Mouse (Mus musculus) frontal cortex, adult (tissue): ENCODE measurements at regions not wholly inside any gene's neighbourhood (a gene's known extent, or its start where the extent isn't known, plus 50 kb on each side); places are given as distances from the start of the nearest gene placed in this dataset.

Experiments used
- ATAC-seq: cut with Nextera tagmentation; 2 replicates; pipeline ENCODE4 v1.9.2; 2017; ENCODE audit warnings: mild to moderate bottlenecking, moderate library complexity, mixed read lengths; ENCODE audit not compliant: low TSS enrichment

DNA sequence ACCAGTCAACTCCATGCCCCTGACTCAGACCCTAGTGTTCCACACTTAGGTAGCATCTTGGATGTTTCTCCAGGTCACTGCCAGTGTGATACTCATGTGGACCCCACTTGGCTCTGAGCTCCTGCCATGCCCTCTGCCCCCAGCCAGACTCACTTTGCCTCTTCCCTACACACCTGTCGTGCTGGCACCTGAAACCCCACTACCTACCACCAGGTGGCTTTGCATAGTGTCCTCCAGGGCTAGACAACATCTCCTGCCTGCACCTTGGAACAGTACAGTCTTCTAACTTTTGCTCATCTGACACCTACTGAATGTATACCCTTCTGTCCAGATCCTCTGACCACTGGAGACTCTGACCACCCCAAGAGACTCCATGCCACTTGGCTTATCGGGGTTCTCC is 80.6 kb downstream of the Fam53a start:
- no peak for ATAC-seq

DNA sequence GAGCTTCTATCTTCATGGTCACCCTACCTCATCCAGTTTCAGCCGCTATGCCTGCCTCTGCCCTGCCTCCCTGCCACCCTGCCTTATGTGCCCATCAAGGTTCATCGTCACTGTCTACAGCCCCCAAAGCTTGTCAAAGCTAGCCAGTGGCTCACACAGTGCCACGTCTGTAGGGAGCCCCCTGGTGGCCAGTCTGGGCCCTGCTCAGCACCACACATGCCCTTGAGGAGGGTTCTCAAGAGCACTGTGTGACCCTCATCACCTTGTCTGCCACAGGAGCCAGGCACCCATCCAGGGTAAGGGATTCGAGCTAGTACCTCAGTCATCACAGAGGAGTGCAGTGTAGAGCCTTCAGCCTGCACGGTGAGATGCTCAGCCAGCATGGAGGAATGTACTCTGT is 86.1 kb downstream of the Fam53a start:
- ATAC-seq, result peak; percentile 77; the same call in 1 of the 2 replicates

DNA sequence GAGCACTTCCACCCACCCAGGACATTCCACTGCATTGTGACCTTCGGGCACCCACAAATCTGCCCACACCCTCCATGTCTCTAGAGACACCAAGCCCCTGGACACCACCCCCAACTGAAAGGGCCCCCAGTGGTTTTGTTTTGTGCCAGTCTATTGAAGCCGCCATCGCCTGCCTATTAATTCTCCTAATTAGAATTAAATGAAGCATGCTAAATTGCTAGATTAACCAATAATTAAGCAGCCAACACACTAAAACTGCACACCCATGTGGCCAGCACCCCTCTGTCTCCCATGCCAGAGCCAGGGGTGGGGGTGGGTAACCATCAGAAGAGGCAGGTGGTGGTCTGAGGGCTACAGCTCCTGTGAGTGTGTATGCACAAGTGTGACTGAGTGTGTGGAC is 86.8 kb downstream of the Fam53a start:
- no peak for ATAC-seq

DNA sequence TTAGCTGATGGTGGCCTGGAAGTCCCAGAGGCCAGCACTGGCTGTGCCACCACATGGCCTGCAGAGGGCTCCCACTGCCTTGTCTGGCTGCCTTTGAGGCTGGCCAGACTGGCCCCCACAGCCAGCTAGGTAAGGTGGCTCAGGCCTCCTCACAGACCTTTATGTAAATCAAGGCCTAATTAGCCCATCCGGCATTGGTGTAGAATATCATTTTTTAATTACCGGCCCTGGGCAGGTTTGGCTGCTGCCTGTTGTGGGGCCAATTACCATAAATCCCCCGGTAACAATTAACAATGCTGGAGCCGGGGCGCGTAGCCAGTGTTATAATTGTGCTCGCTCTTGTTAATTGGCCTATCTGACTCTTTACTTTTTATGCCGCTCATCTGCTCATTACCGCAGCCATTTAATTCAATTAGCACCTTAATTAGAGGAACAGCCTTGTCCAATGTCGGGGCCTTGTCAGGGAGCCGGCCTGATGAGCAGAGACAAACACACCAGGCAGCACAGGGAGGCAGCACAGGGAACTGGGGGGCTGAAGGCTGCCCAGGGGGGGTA is 87.4 kb downstream of the Fam53a start:
- ATAC-seq, result peak; percentile 44; the same call in 1 of the 2 replicates

DNA sequence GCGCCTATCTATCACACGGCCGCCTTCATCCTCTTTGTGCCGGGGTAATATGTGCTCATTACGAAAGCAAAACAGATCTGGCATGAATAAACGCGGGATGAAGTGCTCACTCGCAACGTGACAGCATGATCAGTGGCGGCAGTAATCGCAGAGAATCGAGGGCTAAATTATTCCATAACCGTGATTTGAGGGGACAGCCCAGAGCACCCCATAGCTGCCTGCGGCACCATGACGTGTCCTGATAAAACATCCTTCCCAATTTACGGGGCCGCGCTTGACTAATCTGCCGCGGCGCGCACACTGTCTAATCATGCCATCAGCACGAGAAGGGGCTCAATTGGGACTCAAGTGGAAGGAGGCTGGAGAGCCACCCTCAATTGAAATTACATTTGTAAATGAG is 89.2 kb downstream of the Fam53a start:
- ATAC-seq, result 0 out of 2 replicates have a peak, but pooled peaks have one; percentile 13

DNA sequence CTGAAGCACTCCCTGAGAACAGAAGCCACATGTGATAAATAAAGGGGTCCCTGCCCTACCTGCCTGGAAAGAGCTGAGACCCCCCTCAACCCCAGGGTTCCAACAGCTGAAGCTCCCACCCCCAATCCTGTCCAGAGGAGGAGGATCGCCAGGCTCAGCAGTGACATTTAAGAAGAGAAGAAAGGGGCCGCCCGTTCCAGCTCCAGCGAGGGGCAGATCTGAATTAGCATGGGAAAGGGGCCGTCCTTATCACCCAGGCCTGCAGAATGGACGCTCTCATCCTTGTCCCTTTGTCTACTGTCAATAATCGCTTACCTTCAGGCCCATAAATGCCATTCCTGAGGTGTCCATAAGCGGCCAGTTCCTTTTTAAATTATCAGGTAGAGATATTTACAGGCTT is 92.0 kb downstream of the Fam53a start:
- no peak for ATAC-seq

DNA sequence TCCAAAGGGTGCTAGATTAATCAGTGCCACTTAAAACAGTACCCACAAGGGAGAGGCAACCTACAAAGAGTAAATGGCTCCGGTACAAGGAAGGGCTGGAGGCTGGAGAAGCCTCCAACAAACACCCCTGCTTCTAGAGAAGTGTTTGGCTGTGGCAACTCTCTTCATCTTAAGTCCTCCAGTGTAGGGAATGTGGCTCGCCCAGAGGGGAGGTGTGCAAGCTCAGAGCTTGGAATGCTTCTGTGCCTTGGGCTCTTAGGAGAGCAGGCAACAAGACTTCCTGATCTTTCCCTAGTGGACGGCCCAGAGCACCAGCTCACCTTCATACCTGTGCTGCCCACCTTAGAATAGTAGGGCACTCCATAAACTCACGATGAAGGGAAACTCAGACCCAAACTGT is 92.4 kb downstream of the Fam53a start:
- no peak for ATAC-seq

DNA sequence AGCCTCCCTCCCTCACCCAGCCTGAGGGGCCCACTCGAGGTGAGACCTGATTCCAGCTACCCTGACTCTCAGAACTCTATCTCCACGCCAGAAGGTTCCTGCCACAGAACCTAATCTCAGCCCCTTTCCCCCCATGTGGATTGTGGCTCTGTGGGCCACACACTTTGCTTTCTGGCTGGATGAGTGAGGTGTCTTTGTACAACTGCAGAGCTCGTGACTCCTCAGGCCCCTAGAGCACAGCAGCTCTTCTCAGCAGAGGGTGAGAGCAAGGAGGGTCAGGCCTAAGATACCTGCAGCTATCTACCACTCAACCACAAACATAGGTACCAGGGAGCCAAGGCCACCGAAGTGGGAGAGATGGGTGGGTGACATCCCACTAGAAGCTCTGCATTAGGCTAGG is 93.2 kb downstream of the Fam53a start:
- ATAC-seq, result no peak

DNA sequence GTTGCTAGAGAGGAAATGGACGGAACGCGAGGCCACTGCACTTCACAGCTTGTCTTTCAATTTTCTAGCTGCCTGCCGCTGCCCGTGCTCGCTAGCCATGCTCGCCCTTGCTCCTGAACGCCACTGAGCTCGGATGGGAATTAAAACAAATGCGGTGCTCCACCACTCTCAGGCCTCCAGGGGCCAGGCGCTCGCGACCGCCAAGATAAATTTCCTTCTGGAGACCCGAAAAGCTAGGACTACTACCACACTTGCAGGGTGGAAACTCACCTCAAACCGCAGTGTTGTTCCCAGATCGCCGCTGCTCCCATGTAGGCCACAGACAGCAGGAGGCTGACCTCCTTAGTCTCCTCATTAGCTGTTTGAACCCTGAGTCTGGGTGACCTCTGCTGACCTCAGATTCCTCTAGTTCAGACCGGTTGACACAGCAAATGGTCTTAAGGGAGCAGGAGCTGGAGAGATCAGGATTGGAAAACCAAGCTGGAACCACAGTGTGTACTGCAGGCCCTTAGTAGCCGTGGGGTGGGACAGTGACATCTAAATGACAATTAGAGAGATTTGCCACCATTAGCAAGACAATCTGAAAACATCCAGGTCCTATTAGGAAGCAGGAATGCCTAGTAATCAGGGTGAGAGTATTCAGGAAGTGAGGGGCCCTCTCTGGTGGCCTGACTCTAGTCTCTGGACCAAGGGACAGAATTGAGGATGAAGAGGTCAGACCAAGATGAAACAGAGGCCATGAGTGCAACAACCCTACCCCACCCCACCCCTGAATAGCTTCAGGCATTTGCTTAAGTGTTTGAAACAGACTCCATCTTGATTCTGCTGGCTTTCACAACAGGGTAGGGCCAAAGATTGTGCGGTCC is 94.1 kb downstream of the Fam53a start:
- no peak for ATAC-seq

DNA sequence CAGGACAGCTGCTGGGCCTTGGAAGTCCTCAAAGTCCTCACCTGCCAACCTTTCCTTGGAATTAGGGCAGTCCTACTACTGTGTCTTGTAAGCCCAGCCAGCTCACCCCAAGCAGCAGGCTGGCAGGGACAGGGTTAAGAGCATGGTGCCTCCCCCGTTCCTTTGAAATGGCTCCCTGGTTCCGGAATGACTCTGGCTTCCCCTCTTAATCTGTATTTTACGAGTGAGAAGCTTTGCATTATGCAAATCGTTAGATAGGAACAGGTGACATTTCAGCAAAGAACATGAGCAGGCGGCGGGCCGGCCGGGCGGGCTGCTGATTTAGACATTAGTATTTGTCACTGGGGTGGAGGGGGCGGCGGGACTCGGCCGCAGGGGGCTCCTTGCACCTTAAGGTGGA is 95.1 kb downstream of the Fam53a start:
- peak; percentile 44 for ATAC-seq

DNA sequence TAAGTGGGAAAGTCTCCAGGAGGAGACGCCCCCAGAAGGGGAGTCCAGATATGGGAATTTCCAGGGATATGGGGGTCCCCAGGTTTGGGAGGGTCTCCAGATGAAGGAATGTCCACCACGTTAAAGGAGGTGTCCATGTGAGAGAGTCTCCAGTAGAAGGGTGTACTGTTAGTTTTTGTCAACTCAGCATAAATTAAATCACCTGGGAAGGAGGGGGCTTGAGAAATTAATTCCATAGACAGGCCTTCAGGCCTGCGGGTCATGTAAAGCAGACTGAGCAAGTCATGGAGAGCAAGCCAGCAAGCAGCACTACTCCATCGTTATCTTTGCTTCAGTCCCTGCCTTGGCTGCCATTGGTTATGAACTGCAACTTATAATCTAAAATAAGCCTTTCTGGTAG is 96.2 kb downstream of the Fam53a start:
- ATAC-seq, result no peak

DNA sequence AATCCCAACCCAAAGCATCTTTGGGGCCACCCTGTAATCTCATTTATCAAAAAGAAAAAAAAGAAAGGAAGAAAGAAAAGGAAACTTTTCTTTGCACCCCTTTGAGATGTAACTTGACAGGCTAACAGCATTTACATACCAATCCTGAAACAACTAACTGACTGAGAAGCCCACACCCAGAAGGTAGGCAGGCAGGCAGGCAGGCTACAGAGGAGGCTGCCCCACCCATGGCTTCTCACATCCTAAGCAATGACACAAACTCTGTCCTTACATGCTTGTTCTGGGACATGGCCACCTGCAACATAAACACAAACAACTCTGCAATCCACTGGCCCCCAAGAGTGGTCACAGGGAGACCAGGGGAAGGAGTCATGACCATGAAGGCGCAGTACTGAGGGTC is 97.5 kb upstream of the Nkx1-1 start:
- ATAC-seq, result no peak

DNA sequence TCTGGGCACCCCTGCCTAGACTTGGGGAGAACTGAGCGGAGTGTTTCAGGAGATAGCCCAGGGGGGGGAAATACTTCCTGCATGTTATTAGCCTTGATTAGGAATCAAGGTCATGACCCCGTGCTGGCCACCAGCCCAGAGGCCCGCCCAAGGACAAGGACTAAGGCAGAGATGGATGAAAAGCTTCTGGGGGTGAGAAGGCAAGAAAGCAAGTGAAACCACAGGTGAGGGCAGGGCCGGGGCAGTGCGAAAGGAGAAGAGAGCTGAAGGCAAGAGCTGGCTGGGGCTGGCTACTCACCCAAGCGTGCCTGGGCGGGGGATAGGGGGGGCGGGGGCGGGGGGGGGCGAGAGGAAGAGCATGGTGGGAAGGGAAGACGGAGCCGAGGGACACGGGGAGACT is 96.0 kb upstream of the Nkx1-1 start:
- ATAC-seq, result no peak

DNA sequence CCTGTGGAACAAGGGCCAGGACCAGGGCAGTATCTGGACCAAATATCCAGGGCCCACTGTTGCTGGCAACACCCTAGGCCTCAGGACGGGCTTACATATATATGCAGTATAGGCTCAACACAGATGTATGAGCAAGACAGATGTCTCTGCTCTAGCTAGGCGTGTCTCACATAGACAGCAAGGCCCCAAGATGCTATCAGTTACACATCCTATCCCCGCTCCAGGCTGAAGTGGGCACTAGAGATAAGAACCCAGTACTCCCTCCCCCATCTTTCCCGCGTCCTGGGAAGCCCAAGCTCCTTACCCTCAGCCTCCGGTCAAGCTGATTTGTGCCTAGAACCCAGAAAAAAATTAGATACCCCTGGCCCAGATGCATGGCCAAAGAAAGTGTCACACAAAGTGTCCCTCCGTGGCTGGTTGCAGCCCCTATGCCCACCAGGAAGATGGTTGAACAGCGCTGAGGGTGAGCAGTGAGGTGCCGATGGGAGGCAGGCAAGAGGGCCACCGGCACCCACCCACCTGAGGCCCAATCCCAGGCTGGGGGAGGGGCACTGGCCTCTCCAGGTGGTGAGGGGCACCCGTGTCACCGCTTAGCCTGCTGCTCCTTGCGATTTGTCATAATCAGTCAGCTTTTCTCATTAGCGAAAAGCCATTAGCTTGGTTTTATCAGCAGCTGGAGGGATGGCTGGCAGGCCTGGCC is 95.3 kb upstream of the Nkx1-1 start:
- ATAC-seq, result no peak

DNA sequence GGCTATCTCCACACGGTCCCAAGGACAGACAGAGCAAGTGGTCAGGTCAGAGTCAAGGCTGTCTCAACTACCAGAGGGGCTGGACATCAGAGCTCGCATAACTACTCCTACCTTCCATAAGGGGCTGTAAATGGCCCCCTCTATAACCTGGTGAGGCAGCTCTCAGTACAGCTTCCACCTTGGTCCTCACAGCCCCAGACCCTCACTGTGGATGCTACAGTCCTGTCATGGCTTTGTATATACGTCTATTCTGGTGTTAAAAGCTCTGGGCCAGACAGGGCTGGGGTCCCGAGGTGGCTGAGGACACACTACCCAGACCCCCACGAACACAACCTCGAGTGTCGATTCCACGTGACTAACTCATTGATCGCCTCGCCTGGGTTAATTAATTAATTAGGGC is 94.0 kb upstream of the Nkx1-1 start:
- no peak for ATAC-seq

DNA sequence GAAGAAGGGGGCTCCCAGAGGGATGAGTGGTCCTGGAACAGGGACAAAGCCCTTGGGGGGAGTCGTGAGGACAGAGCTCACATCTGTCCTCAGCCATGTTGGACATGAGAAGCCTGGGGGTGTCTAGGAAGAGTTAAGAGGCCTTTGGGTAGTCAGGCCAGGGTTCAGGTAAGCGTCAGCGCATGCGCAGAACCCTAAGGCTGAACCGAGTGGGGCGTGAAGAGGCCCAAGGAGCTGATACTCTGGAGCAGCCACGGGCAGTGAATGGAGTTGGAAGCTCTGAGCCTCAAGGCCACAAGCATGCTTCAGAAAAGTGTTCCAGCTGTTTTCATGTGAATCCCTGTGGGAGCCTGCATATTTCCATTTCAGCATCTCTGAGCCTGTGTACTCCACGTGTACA is 93.5 kb upstream of the Nkx1-1 start:
- ATAC-seq, result no peak

DNA sequence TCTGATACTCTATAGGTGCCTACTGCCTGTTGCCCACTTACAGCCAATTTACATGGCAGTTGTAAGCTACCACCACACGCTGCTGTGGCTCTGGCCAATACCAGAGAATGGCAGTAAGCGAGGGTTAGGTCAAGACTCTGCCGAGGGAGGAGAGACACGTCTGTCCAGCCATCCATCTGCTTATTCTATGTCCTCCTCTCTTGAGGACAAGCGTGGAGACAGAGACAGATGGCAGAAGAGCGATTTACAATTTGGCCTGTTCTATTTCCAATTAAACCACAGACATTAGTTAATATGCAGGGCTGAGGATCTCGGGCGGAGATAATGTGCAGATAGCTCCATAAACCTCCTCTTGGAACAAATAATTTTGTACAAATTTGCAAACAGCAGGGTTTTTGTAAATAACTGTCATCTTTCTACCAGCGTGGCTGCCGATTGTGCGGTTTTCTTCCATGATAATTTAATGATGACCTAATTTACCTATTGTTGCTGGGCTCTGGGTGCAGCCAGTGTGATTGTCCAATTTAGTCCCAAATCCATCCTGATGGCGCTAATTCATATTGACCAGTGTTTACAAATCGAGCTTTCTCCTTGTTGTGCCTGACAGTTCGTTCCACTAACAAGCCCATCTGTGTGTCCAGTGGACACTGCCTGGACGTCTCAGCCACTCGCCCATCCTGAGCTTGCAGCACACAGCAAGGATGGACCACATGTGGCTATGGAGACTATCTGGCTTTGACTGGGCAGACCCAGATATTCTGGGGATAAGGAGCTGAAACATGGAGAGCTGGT is 88.4 kb upstream of the Nkx1-1 start:
- ATAC-seq, result no peak

DNA sequence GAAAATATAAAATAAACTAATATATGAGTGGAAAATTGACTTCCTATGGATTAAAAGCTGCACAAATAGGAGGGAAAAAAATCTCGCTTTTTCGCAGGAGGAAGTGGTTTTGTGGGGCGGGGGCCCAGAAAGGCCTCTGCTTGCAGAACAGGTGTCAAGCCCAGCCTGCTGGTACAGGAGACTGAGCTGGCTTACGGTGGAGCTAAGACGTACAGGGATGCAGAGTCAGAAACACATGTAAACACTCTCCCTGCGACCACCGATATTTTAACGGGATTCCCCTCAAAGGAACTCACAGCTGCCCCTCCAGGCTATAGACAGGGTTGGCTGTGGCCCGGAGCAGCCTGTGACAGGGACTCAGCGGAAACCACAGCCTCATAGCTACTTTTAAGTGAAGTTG is 87.1 kb upstream of the Nkx1-1 start:
- ATAC-seq, result no peak

DNA sequence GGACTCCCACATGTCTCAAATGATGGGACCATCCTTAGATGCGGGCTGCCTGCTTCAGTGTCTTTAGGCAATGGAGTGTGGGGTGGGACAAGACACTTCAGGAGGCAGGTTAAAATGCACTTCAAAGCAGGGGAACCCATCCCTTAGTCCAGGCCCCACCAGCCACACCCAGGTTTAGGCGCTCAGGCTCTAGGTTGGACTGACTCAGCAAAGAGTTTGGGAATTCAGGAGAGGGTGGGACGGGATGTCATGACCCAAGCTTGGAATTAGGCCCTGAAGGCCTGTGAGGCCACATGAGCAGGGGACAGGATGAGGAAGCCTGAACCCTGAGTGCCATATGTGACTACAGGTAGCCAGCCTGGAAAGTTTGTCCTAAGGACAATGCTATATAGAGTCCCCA is 85.6 kb upstream of the Nkx1-1 start:
- no peak for ATAC-seq

DNA sequence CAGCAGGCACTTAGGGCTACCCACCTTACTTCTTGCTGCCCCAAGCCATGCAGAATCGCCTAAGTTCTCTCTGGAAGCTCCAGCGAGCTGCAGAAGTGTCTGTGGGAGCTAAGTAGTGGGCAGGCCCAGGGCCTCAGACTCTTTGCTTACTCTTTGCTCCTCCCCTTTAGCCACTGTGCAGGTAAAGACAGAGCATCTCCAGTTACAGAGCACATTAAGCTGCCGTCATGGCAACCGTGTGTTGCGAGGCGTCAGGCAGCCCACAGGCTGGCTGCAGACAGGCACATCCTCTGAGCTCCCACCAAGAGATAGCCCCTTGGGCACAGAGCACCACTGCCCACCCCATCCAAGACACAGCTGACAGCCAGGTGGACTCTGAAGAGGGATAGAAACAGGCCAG is 85.1 kb upstream of the Nkx1-1 start:
- ATAC-seq, result no peak

DNA sequence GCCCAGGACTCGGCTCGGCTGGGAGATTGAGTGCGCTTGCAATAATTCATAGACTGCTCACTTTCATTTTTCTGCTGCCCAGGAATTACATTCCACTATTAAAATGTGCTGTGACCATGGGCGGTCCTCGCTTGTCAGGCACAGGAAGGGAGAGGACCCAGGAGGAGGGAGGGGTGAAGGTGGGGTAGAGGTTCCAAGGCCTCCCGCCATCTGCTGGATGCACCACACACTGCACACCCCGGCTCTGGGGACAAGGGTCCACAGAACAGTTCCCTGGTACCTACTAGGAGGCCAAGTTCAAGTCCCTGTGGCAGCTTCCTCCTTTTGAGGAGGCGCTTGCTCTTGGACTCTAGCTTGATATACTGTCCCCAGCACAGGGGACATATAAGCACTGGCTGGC is 83.8 kb upstream of the Nkx1-1 start:
- ATAC-seq, result no peak

DNA sequence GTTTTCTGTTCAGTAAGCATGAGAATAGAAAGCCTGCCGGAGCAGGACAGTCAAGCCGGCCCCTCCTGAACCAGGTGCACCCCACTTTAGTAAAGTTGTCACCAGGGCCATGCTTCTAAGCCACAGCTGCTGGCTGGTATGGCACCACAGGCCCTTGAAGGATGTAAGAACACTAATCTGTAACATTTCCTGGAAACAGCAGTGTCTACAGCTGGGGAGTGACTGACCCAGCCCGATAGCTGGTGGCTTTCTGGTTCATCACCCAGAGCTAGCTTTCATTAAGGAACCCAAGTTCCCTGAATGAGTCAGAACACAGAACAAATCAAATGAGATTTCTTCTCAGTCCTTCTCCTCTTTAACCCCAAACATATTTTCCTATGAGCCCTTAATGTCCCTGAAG is 82.4 kb upstream of the Nkx1-1 start:
- ATAC-seq, result no peak
